Mouse (Mus musculus) ES-Bruce4 (cell line): ENCODE data around the gene Kif3a.

Source experiments
- CTCF ChIP-seq: IDR thresholded peaks from one replicate; pipeline ENCODE4 v1.8.1; 2011; ENCODE audit warnings: low read depth, low read length
- EP300 ChIP-seq: IDR thresholded peaks from 2 replicates; pipeline ENCODE4 v1.6.1; 2011; ENCODE audit warnings: low read depth, low read length; ENCODE audit not compliant: insufficient read depth

DNA sequence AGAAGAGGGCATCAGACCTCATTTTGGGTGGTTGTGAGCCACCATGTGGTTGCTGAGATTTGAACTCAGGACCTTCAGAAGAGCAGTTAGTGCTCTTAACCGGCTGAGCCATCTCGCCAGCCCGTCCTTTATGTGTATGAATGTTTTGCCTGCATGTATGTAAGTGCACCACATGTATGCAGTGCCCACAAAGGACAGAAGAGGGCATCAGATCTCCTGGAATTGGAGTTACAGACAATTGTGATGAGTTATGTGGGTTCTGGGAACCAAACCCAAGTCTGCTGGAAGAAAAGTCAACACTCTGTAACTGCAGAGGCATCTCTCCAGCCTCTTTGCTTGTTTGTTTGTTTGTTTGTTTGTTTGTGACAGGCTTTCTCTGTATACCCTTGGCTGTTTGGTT is 13.4 kb downstream of the Kif3a start:
- TF ChIP-seq CTCF, result no peak
- no peak for TF ChIP-seq EP300
